Mouse (Mus musculus) ES-Bruce4 (cell line): Measurements from ENCODE around the gene Zxdc.

Source experiments
- CTCF ChIP-seq: IDR thresholded peaks from one replicate; pipeline ENCODE4 v1.8.1; 2011; ENCODE audit warnings: low read depth, low read length
- EP300 ChIP-seq: IDR thresholded peaks from 2 replicates; pipeline ENCODE4 v1.6.1; 2011; ENCODE audit warnings: low read depth, low read length; ENCODE audit not compliant: insufficient read depth
- POLR2A ChIP-seq: IDR thresholded peaks from one replicate; pipeline ENCODE4 v1.8.1; 2011; ENCODE audit warnings: low read length; ENCODE audit not compliant: insufficient read depth

DNA sequence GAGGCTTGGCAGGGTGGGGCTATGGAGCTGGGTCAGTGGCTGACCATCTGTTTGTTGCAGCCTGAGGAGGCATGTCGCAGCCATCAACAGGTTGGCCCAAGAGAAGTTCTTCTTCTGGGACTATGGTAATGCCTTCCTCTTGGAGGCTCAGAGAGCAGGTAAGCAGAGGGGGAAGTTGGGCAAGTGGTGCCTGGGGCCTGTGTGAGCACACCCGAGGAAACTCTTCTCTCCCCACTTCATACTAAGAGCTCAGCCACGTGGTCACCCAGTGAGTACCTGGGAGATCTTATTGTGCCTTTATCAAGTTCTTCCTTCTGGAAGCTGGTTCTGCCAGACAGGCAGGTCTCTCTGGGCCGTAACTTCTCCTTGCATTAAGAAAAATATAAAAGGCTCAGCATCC is 22.1 kb upstream of the Zxdc start:
- TF ChIP-seq EP300: no peak
- no peak for TF ChIP-seq POLR2A
- no peak for TF ChIP-seq CTCF
